Mouse (Mus musculus): Measurements from ENCODE around the gene Ppp1r2.

DNA sequence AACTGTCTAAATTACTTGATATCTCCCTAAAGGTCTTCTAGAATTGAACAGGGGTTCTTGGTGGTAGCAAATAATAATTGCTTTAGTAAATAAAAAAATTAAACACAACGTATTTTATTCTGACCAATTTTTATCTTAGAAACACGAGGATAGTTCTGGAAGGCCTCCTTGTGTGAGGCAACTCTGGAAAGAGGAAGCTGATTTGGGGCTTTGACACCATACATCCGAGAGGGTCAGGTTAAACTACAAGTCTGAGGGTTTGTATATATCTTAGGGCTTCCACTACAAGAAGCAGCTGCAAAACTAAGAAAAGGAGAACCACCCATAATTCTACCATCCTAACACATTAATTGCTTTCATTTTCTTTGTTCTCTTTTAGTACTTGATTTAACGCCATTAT lies 18.7 kb upstream of the Ppp1r2 start:
- TF ChIP-seq POLR2A (IDR thresholded peaks at IDR 0.05; ENCODE audit: borderline replicate concordance, extremely low read depth, insufficient read depth, insufficient read length, poor library complexity, severe bottlenecking), result no peak
- TF ChIP-seq CTCF (IDR thresholded peaks at IDR 0.05; ENCODE audit: borderline replicate concordance, extremely low read depth, insufficient read depth, insufficient read length), result no peak
